Mouse (Mus musculus): ENCODE results near the gene Gm10147. TPM values are rescaled to one million over a fixed set of nuclear protein-coding genes. Genes with fewer than 3 reads are reported as not detected.
"Not testable (repeated sequence)": the region's sequence is repeated elsewhere in the genome, so short reads cannot be mapped to it uniquely, and the experiment has no call there.

The Gm10147 gene
- not detected for total RNA-seq (2021)

DNA sequence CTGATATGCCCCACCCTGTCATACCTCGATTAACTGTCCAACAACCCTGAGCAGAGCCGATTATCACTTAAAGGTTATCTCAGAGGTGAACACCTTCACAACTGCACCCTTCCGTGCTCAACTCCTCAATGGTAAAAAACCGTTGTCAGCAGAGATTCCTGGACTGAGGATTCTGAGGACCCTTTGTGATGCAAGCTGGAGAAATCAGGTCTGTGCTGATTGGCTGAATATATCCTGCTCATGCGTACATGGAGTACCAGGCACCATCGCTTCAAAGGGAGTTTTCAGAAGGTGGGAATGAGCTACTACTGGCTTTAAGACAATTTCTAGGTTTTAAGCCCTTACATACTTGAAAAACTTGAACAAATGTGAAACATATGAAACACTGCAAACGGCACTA is at the start of gene Gm10147:
TSS of gene Gm10147 (minus strand) at position 101 of the 400 bp plus-strand sequence.
- DNase-seq (ENCODE audit: low spot score in 2 of 2); intact Hi-C loops (cut with DNase I): not testable (repeated sequence)

Small RNA genes within 50 kb of the gene (microRNA-seq; reads per million reads assigned to microRNA genes)
- 0 reads per million in 2 experiments for gene Gm44499

All from left cerebral cortex, postnatal 25 days (tissue).